Mouse (Mus musculus) megakaryocyte-erythroid progenitor cell, adult 5-6 weeks (primary cell): ENCODE results near the gene Sulf2. TPM values are rescaled to one million over a fixed set of nuclear protein-coding genes. Genes with fewer than 3 reads are reported as not detected.

Source experiments
- ATAC-seq: replicated peaks from 2 replicates; pipeline ENCODE4 v1.8.0; 2016; ENCODE audit warnings: mild to moderate bottlenecking, inconsistent platforms; ENCODE audit not compliant: severe bottlenecking, poor library complexity, low FRiP score, low TSS enrichment
- total RNA-seq, 2 experiments: library from RNA; stranded (forward) in 1 of 2; stranded (reverse) in 1 of 2; fragments of 200-1000, 215-1000 nt in 1 of 2; fragments of >200 nt in 1 of 2; fragmentation: Nextera tagmentation in 1 of 2; gene quantifications; 2 replicates each; pipeline ENCODE4 v1.2.3; 2014 to 2017

Gene Sulf2
- total RNA-seq, 2 experiments from 2014 or later = 0.42 TPM; not detected in 1

GRCm38 (mm10) chr2:166039681-166040080 is 115.8 kb downstream of the Sulf2 start:
- ATAC-seq = no peak

- peak; percentile 64 for ATAC-seq
These were observed 119.7 kb downstream of the Sulf2 start for GRCm38 (mm10) chr2:166035725-166036124.

- ATAC-seq = no peak
These were observed 120.4 kb downstream of the Sulf2 start for GRCm38 (mm10) chr2:166034967-166035490.

- ATAC-seq = no peak
These were observed 122.8 kb downstream of the Sulf2 start for GRCm38 (mm10) chr2:166032628-166033027.

- peak; percentile 62 for ATAC-seq
These were observed 124.1 kb downstream of the Sulf2 start for GRCm38 (mm10) chr2:166031120-166031929.

GRCm38 (mm10) chr2:166030256-166030995 is 125.0 kb downstream of the Sulf2 start:
- ATAC-seq = no peak

- no peak for ATAC-seq
These were observed 126.2 kb downstream of the Sulf2 start for GRCm38 (mm10) chr2:166029232-166029631.

- ATAC-seq = no peak
These were observed 127.6 kb downstream of the Sulf2 start for GRCm38 (mm10) chr2:166027834-166028233.

GRCm38 (mm10) chr2:166025943-166026342 is 129.5 kb downstream of the Sulf2 start:
- ATAC-seq = no peak

GRCm38 (mm10) chr2:166024621-166025020 is 130.8 kb downstream of the Sulf2 start:
- no peak for ATAC-seq

- ATAC-seq = no peak
These were observed 131.4 kb downstream of the Sulf2 start for GRCm38 (mm10) chr2:166024079-166024478.

Other genes starting within 250 kb of the Sulf2 start
- gene Ncoa3, start 163.0 kb downstream of the Sulf2 start, total RNA-seq (2014; fragmentation: Nextera tagmentation) = 8.3 and 21.1 TPM in 2 replicates
- gene Ncoa3, start 163.0 kb downstream of the Sulf2 start, total RNA-seq (2017) = 8.8 and 15.9 TPM in 2 replicates